Mouse (Mus musculus) heart, adult 11 months (tissue): Measurements from ENCODE around the gene Scgb1b30.
A peak's percentile ranks its signal among the peaks of the same experiment; 100 is the strongest.
"Not testable (repeated sequence)": the region's sequence is repeated elsewhere in the genome, so short reads cannot be mapped to it uniquely, and the experiment has no call there.

Experiments used
- DNase-seq: peaks from one replicate; pipeline ENCODE4 v3.0.0; 2022

Scgb1b30 gene

GRCm38 (mm10) chr7:34094911-34095481 is at the start of gene Scgb1b30:
Gene Scgb1b30, plus strand, starts transcription at chr7:34095431.
- DNase-seq = peak; percentile 70

DNA sequence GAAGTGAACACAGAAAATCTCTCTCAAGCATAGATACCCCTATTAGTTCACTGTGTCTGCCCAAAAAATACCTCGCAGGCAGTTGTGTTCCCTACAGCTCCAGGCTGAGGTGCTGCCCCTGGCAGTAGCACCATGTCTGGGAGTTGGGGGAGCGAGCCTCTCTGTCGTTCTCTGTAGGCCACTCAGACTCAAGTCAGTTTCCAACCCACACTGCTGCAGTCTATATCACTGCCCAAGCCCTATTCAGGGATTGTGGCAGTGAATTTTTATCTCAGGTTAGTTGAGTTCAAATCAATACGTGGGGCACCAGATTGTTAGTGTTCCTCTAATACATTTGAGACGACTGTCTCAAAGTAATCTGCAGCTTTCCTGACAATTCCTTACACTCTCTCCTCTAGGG is 27.1 kb upstream of the Scgb1b30 start:
- DNase-seq = not testable (repeated sequence)

DNA sequence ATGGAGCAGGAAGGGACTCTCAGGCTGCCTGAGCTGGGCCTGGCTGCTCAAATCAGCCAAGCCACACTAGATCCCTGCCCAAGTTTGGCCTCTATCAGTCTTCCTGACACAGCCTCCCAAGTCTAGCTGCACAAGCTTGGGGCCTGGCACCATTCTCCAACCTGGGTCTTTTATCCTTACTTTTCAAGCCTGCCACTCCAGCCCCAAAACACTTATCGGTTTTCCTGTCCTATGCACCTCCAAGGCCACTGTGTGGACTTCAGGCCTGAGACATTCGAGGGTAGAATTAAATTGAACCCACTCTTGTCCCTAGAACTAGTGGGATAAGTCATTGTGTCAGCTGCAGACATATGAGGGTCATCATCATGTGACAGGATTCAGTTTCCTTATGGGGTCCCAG is 4.8 kb downstream of the Scgb1b30 start:
- peak; percentile 62 for DNase-seq

DNA sequence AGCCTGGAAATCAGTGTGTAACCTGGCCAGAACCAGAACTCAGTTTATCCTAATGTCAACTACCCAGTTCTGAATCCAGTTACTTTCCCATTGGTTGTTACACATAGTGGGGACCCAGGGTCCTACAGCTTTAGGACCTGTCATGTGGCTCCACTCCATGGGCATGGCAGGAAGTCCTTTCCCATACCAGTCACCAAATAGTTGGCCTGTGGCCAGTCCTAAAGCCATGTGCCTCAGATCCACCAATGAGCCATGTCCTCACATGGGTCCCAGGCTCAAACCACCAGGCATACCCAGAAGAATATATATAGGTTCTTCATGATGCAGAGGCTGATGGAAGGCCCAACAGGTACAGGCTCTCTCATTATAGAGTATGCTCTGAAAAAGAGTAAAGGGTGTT is 6.0 kb downstream of the Scgb1b30 start:
- peak; percentile 63 for DNase-seq

GRCm38 (mm10) chr7:34109190-34109589 is 14.0 kb downstream of the Scgb1b30 start:
- DNase-seq = no peak

DNA sequence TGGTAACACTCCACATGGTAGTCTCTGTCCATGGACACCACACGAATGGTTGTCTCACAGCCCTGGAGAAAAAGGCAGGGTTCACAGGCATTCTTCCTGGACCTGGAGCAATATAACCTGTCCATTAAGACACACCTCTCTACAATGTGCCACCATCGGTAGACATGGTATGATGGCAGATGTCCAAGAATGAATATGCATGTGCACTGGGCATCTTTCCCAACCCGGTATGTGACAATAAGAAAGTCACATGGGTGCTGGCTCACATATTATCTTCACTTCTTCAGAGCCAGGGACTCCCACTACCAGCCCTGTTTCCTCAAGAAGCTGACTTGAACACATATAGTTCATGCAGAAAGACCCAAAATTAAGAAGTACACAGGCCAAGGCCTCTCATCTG is 21.4 kb downstream of the Scgb1b30 start:
- no peak for DNase-seq

GRCm38 (mm10) chr7:34120636-34121035 is 25.4 kb downstream of the Scgb1b30 start:
- DNase-seq = not testable (repeated sequence)

- DNase-seq = no peak
Observed at GRCm38 (mm10) chr7:34122987-34123720, 27.9 kb downstream of the Scgb1b30 start.

DNA sequence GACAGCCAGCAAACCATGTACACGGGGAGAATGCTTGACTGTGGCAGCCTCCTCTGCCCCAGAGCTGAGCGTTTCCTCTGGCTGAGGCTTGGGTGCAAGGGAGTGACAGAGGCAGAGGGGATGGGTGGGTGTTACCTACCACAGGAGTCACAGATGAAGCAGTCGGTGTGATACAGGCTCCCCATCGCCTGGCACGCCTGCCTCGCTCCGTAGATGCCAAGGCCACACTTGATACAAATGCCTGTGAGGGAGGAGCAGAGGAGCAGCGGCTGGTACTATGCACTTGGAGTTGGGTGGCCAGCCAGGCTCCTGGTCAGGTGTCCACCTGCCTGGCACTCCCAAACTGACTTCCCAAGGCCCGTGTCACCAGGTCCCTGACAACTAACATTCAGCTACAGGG is 30.1 kb downstream of the Scgb1b30 start:
- DNase-seq = no peak

DNA sequence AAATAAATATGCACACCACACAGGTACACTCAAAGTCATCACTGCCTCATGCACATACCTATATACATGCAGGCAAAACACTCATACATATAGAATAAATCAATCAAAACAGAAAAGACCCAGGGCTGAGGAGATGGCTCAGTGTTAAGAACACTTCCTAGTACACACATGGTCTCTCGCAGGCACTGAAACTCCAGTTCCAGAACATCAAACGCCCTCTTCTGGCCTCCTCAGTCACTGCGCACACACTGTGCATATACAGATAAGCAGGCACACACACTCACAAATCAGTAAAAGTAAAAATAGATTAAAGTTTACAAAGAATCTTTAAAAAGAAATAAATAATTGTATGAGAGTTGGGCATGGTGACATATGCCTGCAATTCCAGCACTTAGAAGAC is 31.1 kb downstream of the Scgb1b30 start:
- no peak for DNase-seq

- DNase-seq = no peak
Observed at GRCm38 (mm10) chr7:34131118-34131517, 35.9 kb downstream of the Scgb1b30 start.

DNA sequence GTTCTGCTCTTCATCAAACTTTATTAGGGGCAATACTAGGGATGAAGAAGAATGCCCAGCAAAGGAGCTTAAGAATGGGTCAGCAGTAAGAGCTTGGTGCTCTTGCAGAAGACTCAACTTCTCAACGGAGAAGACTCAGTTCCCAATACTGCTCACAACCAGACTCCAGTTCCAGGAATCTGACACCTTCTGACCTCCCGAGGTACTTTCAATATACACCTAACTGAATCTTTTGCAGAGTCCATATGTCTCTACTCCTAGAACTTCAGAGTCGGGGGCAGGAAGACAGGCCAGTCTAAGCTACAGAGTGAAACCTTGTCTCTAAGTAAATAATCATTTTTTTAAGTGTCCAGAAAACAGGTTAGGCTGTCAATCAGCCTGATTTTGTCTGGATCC is 36.7 kb downstream of the Scgb1b30 start:
- DNase-seq = no peak

- DNase-seq = peak; percentile 95
Observed at GRCm38 (mm10) chr7:34132355-34133079, 37.3 kb downstream of the Scgb1b30 start.

DNA sequence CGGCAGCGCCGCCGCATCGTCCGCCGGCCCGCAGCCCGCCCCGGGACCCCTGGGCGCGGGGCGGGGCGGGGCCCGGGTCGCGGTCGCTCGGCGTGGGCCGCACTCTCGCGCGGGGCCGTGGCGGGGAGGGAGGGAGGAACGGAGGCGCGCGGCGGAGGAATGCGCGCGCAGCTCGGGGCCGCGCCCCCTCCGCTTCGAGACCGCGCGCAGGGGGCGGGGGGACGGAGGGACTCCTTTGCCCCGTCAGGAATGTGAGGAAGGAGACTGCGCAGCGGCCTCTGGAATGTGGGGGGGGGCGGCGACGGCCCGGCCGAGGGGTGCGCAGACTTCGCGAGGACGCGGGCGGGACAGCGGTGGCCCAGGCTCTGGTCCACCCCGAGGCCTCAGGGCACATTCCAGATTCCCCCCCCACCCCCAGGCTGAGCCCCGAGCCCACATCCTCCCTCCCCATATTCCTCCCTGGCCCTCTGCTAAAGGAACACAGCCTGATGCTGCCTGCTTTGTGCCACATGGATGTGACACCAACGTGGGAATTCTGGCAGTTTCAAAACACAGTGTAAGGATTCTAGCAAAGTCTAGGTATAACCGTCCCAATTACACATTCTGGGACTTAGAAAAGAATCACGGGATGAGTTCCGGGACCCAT is 38.0 kb downstream of the Scgb1b30 start, which contains the start of gene Wtip:
TSS of gene Wtip (minus strand) at position 152 of the 646 bp plus-strand sequence.
- peak; percentile 99 for DNase-seq

- DNase-seq = no peak
Observed at GRCm38 (mm10) chr7:34134336-34134735, 39.1 kb downstream of the Scgb1b30 start.

DNA sequence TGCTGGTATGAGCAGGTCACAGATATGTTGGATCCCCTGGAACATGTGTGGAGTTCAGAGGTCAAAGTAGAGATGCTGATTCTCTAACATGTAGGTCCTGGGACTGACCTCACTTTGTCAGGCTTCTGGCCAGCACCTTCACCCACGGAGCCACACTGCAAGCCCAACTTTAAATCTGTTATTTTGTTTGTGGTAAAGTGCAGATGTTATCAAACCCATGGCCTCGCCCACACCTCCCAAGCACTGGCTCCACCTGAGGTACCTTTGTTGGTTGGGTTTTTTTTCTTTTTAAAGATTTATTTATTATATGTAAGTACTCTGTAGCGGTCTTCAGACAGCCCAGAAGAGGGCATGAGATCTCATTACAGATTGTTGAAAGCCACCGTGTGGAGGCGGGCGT is 44.3 kb downstream of the Scgb1b30 start:
- no peak for DNase-seq

DNA sequence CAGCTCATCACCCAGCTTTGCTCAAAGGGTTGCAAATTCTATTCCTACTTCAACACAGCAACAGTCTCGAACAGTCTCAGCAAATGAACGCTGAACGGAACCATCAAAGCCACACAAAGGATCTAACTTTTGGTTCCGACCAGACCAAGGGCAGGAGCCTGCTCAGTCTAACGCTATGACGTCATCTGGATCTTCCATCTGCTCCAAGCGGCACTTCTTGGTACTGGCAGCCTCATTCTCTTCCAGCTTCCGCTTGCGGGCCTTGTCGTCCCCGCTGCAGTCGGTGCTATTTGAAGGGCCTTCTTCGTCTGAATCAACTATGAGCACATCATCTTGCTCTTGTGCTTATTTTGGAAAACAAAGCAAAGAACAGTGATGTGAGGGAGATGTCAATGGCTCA is 45.9 kb downstream of the Scgb1b30 start:
- no peak for DNase-seq

GRCm38 (mm10) chr7:34147193-34147592 is 52.0 kb downstream of the Scgb1b30 start:
- DNase-seq = no peak
